Mouse (Mus musculus): ENCODE measurements at regions not wholly inside any gene's neighbourhood (a gene's known extent, or its start where the extent isn't known, plus 50 kb on each side); places are given as distances from the start of the nearest gene placed in this dataset.

- 87% methylated on average over 6 of the region's 6 CpGs for WGBS
- DNase-seq (ENCODE audit: low spot score), result no peak
- Histone ChIP-seq H3K4me3 (ENCODE audit: low read depth, low read length) (no peak overlapping the region), H3K36me3 (ENCODE audit: control insufficient read depth, insufficient read depth, low read length) (no peaks in the 10 kb centered on the region), H3K4me2 (ENCODE audit: low read depth, low read length) (no peak overlapping the region), H3K9me3 (ENCODE audit: control insufficient read depth, low read length) (no peaks in the 10 kb centered on the region), H3K27ac (replicated peaks; ENCODE audit: low read depth, low read length) (no peak overlapping the region), H3K9ac (ENCODE audit: low read depth, low read length) (no peak overlapping the region), H3K4me1 (ENCODE audit: control insufficient read depth, insufficient read depth, low read length) (no peaks in the 10 kb centered on the region), H3K27me3 (replicated peaks; ENCODE audit: control insufficient read depth, insufficient read depth, low read length) (no peaks in the 10 kb centered on the region)
- ATAC-seq (ENCODE audit: low read depth), result no peak
These were observed 226.1 kb upstream of the Ncam1 start for GRCm38 (mm10) chr9:50024820-50025219.

- WGBS, result 83% methylated on average over 4 of the region's 4 CpGs
- no peaks in the 10 kb centered on the region for H3K4me1 ChIP-seq (ENCODE audit: control insufficient read depth, insufficient read depth, low read length)
These were observed 214.9 kb upstream of the Ncam1 start for GRCm38 (mm10) chr9:50013602-50014001.

GRCm38 (mm10) chr9:50005757-50006576 is 207.2 kb upstream of the Ncam1 start:
- H3K9ac ChIP-seq (ENCODE audit: low read depth, low read length), result no peak overlapping the region
- no peaks in the 10 kb centered on the region for H3K27me3 ChIP-seq (replicated peaks; ENCODE audit: control insufficient read depth, insufficient read depth, low read length)

More at GRCm38 (mm10) chr9:50013602-50014001, 214.9 kb upstream of the Ncam1 start:
- Histone ChIP-seq H3K36me3 (ENCODE audit: control insufficient read depth, insufficient read depth, low read length) (no peaks in the 10 kb centered on the region), H3K9ac (ENCODE audit: low read depth, low read length) (no peak overlapping the region), H3K4me3 (ENCODE audit: low read depth, low read length) (no peak overlapping the region), H3K27me3 (replicated peaks; ENCODE audit: control insufficient read depth, insufficient read depth, low read length) (no peaks in the 10 kb centered on the region), H3K27ac (replicated peaks; ENCODE audit: low read depth, low read length) (no peak overlapping the region), H3K4me2 (ENCODE audit: low read depth, low read length) (no peak overlapping the region), H3K9me3 (ENCODE audit: control insufficient read depth, low read length) (no peaks in the 10 kb centered on the region)
- no peak for DNase-seq (ENCODE audit: low spot score)
- ATAC-seq (ENCODE audit: low read depth), result no peak

GRCm38 (mm10) chr9:50002695-50003094 is 204.0 kb upstream of the Ncam1 start:
- Histone ChIP-seq H3K27me3 (replicated peaks; ENCODE audit: control insufficient read depth, insufficient read depth, low read length) (no peaks in the 10 kb centered on the region), H3K9ac (ENCODE audit: low read depth, low read length) (no peak overlapping the region), H3K4me1 (ENCODE audit: control insufficient read depth, insufficient read depth, low read length) (peaks cover 11% of the 10 kb centered on the region), H3K36me3 (ENCODE audit: control insufficient read depth, insufficient read depth, low read length) (no peaks in the 10 kb centered on the region), H3K9me3 (ENCODE audit: control insufficient read depth, low read length) (no peaks in the 10 kb centered on the region), H3K4me2 (ENCODE audit: low read depth, low read length) (no peak overlapping the region), H3K4me3 (ENCODE audit: low read depth, low read length) (no peak overlapping the region), H3K27ac (replicated peaks; ENCODE audit: low read depth, low read length) (no peak overlapping the region)
- DNase-seq (ENCODE audit: low spot score) (no peak), ATAC-seq (ENCODE audit: low read depth) (no peak)
- 80% methylated on average over 6 of the region's 6 CpGs for WGBS

More at GRCm38 (mm10) chr9:50005757-50006576, 207.2 kb upstream of the Ncam1 start:
- Histone ChIP-seq H3K4me3 (ENCODE audit: low read depth, low read length) (no peak overlapping the region), H3K4me1 (ENCODE audit: control insufficient read depth, insufficient read depth, low read length) (peaks cover 7% of the 10 kb centered on the region), H3K9me3 (ENCODE audit: control insufficient read depth, low read length) (no peaks in the 10 kb centered on the region), H3K27ac (replicated peaks; ENCODE audit: low read depth, low read length) (peak overlapping the region; percentile 59; the same call in 1 of the 2 replicates), H3K36me3 (ENCODE audit: control insufficient read depth, insufficient read depth, low read length) (no peaks in the 10 kb centered on the region), H3K4me2 (ENCODE audit: low read depth, low read length) (no peak overlapping the region)
- peak; percentile 70 for ATAC-seq (ENCODE audit: low read depth)
- 31% methylated on average over 8 of the region's 8 CpGs for WGBS
- DNase-seq (ENCODE audit: low spot score), result peak; percentile 85

- H3K4me1 ChIP-seq (ENCODE audit: control insufficient read depth, insufficient read depth, low read length), result peaks cover 5% of the 10 kb centered on the region; the same call in 1 of the 2 replicates
- no peaks in the 10 kb centered on the region for H3K27me3 ChIP-seq (replicated peaks; ENCODE audit: control insufficient read depth, insufficient read depth, low read length)
- ATAC-seq (ENCODE audit: low read depth), result no peak
- WGBS, result 59% methylated on average over 13 of the region's 13 CpGs
- no peak overlapping the region for H3K4me2 ChIP-seq (ENCODE audit: low read depth, low read length)
- 0 out of 2 replicates have a peak overlapping the region, but pooled peaks have one; percentile 24 for H3K27ac ChIP-seq (replicated peaks; ENCODE audit: low read depth, low read length)
- H3K9me3 ChIP-seq (ENCODE audit: control insufficient read depth, low read length), result peaks cover 4% of the 10 kb centered on the region; the same call in 1 of the 2 replicates
- no peak overlapping the region for H3K9ac ChIP-seq (ENCODE audit: low read depth, low read length)
- peak; percentile 65 for DNase-seq (ENCODE audit: low spot score)
- no peak overlapping the region for H3K4me3 ChIP-seq (ENCODE audit: low read depth, low read length)
- H3K36me3 ChIP-seq (ENCODE audit: control insufficient read depth, insufficient read depth, low read length), result no peaks in the 10 kb centered on the region
These were observed 202.0 kb upstream of the Ncam1 start for GRCm38 (mm10) chr9:50000497-50001404.

GRCm38 (mm10) chr9:49999970-50000369 is 201.2 kb upstream of the Ncam1 start:
- no peaks in the 10 kb centered on the region for H3K36me3 ChIP-seq (ENCODE audit: control insufficient read depth, insufficient read depth, low read length)
- 74% methylated on average over 1 of the region's 1 CpGs for WGBS
- no peak overlapping the region for H3K9ac ChIP-seq (ENCODE audit: low read depth, low read length)
- ATAC-seq (ENCODE audit: low read depth) (no peak), DNase-seq (ENCODE audit: low spot score) (no peak)
- H3K27ac ChIP-seq (replicated peaks; ENCODE audit: low read depth, low read length), result no peak overlapping the region
- H3K4me2 ChIP-seq (ENCODE audit: low read depth, low read length), result no peak overlapping the region
- H3K9me3 ChIP-seq (ENCODE audit: control insufficient read depth, low read length), result peaks cover 12% of the 10 kb centered on the region
- H3K4me3 ChIP-seq (ENCODE audit: low read depth, low read length), result no peak overlapping the region
- H3K4me1 ChIP-seq (ENCODE audit: control insufficient read depth, insufficient read depth, low read length), result peaks cover 5% of the 10 kb centered on the region; the same call in 1 of the 2 replicates
- H3K27me3 ChIP-seq (replicated peaks; ENCODE audit: control insufficient read depth, insufficient read depth, low read length), result no peaks in the 10 kb centered on the region

- Histone ChIP-seq H3K9ac (ENCODE audit: low read depth, low read length) (no peak overlapping the region), H3K27ac (replicated peaks; ENCODE audit: low read depth, low read length) (no peak overlapping the region), H3K36me3 (ENCODE audit: control insufficient read depth, insufficient read depth, low read length) (no peaks in the 10 kb centered on the region), H3K4me2 (ENCODE audit: low read depth, low read length) (no peak overlapping the region), H3K4me3 (ENCODE audit: low read depth, low read length) (no peak overlapping the region), H3K4me1 (ENCODE audit: control insufficient read depth, insufficient read depth, low read length) (peaks cover 5% of the 10 kb centered on the region; the same call in 1 of the 2 replicates), H3K9me3 (ENCODE audit: control insufficient read depth, low read length) (peaks cover 15% of the 10 kb centered on the region), H3K27me3 (replicated peaks; ENCODE audit: control insufficient read depth, insufficient read depth, low read length) (no peaks in the 10 kb centered on the region)
- DNase-seq (ENCODE audit: low spot score) (no peak), ATAC-seq (ENCODE audit: low read depth) (no peak)
- 59% methylated on average over 3 of the region's 3 CpGs for WGBS
These were observed 199.4 kb upstream of the Ncam1 start for GRCm38 (mm10) chr9:49998101-49998500.

- ATAC-seq (ENCODE audit: low read depth) (peak; percentile 94), DNase-seq (ENCODE audit: low spot score) (peak; percentile 95)
- Histone ChIP-seq H3K9me3 (ENCODE audit: control insufficient read depth, low read length) (no peaks in the 10 kb centered on the region), H3K4me1 (ENCODE audit: control insufficient read depth, insufficient read depth, low read length) (peaks cover 12% of the 10 kb centered on the region; the same call in 1 of the 2 replicates), H3K4me3 (ENCODE audit: low read depth, low read length) (no peak overlapping the region), H3K9ac (ENCODE audit: low read depth, low read length) (no peak overlapping the region), H3K4me2 (ENCODE audit: low read depth, low read length) (peak overlapping the region; percentile 38; the same call in 1 of the 2 replicates), H3K36me3 (ENCODE audit: control insufficient read depth, insufficient read depth, low read length) (no peaks in the 10 kb centered on the region), H3K27ac (replicated peaks; ENCODE audit: low read depth, low read length) (peak overlapping the region; percentile 58), H3K27me3 (replicated peaks; ENCODE audit: control insufficient read depth, insufficient read depth, low read length) (no peaks in the 10 kb centered on the region)
- 45% methylated on average over 14 of the region's 14 CpGs for WGBS
These were observed 190.9 kb upstream of the Ncam1 start for GRCm38 (mm10) chr9:49989464-49990271.

Measured in embryonic facial prominence, embryonic 14.5 days (tissue).